Mouse (Mus musculus) lung, adult 18-20 months (tissue): ENCODE measurements around the gene Ptov1.

Experiments used
- DNase-seq, 2 experiments: peaks; one replicate each; pipeline ENCODE4 v3.0.0; 2022; ENCODE audit warnings: mixed read lengths in 2 of 2

The Ptov1 gene

GRCm38 (mm10) chr7:44839491-44840191 is 29.9 kb downstream of the Ptov1 start:
- peak; percentile 44 to 48 for DNase-seq

GRCm38 (mm10) chr7:44839171-44839490 is 30.5 kb downstream of the Ptov1 start:
- no peak for DNase-seq

GRCm38 (mm10) chr7:44838073-44838472 is 31.5 kb downstream of the Ptov1 start:
- no peak for DNase-seq

GRCm38 (mm10) chr7:44836423-44837053 is 33.0 kb downstream of the Ptov1 start:
- DNase-seq: no peak

- peak in 1 of 2 experiments; percentile 49 for DNase-seq
These were observed 33.6 kb downstream of the Ptov1 start for GRCm38 (mm10) chr7:44836016-44836404.

GRCm38 (mm10) chr7:44835373-44836015 is 34.1 kb downstream of the Ptov1 start:
- DNase-seq: peak; percentile 50 to 65

GRCm38 (mm10) chr7:44832763-44833162 is 36.8 kb downstream of the Ptov1 start:
- DNase-seq: no peak

- no peak for DNase-seq
These were observed 40.9 kb downstream of the Ptov1 start for GRCm38 (mm10) chr7:44828706-44829105.

GRCm38 (mm10) chr7:44826771-44827170 is 42.8 kb downstream of the Ptov1 start:
- DNase-seq: no peak

GRCm38 (mm10) chr7:44824872-44825271 is 44.7 kb downstream of the Ptov1 start:
- peak; percentile 75 to 79 for DNase-seq

GRCm38 (mm10) chr7:44823409-44823808 is 46.2 kb downstream of the Ptov1 start:
- DNase-seq: no peak

- DNase-seq: peak in 1 of 2 experiments; percentile 2
These were observed 47.7 kb downstream of the Ptov1 start for GRCm38 (mm10) chr7:44821666-44822448.

- peak in 1 of 2 experiments; percentile 2 for DNase-seq
These were observed 49.1 kb downstream of the Ptov1 start for GRCm38 (mm10) chr7:44820525-44820924.

GRCm38 (mm10) chr7:44819863-44820262 is 49.7 kb downstream of the Ptov1 start:
- peak in 1 of 2 experiments; percentile 4 for DNase-seq

GRCm38 (mm10) chr7:44819391-44819790 is 50.2 kb downstream of the Ptov1 start:
- DNase-seq: peak in 1 of 2 experiments; percentile 2

- DNase-seq: peak; percentile 56 to 58
These were observed 50.8 kb downstream of the Ptov1 start for GRCm38 (mm10) chr7:44818751-44819235.

- DNase-seq: peak; percentile 6 to 24
These were observed 51.4 kb downstream of the Ptov1 start for GRCm38 (mm10) chr7:44818164-44818563.

GRCm38 (mm10) chr7:44817441-44817840 is 52.1 kb downstream of the Ptov1 start:
- DNase-seq: no peak

- DNase-seq: peak; percentile 55 to 59
These were observed 53.0 kb downstream of the Ptov1 start, which contains the start of gene Atf5 for GRCm38 (mm10) chr7:44816470-44817021. Gene Atf5 (minus strand): TSS chr7:44816658.

GRCm38 (mm10) chr7:44815721-44816469 is 53.7 kb downstream of the Ptov1 start, which contains the start of the genes Nup62 and Il4i1:
Gene Nup62 (plus strand): TSS chr7:44816088.
Gene Il4i1 (plus strand): TSS chr7:44816387.
- DNase-seq: peak; percentile 99

GRCm38 (mm10) chr7:44814952-44815553 is 54.5 kb downstream of the Ptov1 start:
- peak in 1 of 2 experiments; percentile 23 for DNase-seq
